Mouse (Mus musculus) regulatory T cell (primary cell): Measurements from ENCODE around the gene Pelo.

Experiments
- in situ Hi-C: fragments of 300-600 bp; cut with MboI, MseI; formaldehyde crosslinking; loops from one replicate; pipeline ENCODE4 v1.15.1; 2025; ENCODE audit warnings: high pct_unique_total_duplicates

The Pelo gene

GRCm38 (mm10) chr13:115096965-115097364 lies 7.0 kb upstream of the Pelo start:
- in situ Hi-C loops: loop anchor here (10.0 kb wide), 1 partner anchor 252 kb away; no protein-coding TSS in a partner anchor

DNA sequence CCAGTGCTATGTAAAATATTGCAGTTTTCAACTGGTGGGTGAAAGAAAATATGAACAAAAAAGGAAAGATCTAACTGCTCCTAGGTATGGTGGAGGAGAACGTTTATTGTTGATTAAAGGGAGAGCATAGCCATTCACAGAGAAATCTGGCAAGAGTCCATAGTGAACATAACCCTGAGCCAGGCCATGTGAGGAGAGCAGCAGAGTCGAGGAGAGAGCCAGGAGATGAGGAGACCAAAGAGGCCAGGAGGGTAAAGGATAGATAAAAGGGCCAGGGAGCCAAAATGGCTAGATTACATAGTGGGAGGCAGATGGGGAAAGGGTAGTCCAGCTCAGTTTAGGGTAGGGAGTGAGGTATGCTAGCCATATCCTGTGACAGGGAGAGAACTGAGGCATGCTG lies 6.2 kb upstream of the Pelo start:
- in situ Hi-C loops: loop anchor here (10.0 kb wide), 1 partner anchor 251 kb away; no protein-coding TSS in a partner anchor

DNA sequence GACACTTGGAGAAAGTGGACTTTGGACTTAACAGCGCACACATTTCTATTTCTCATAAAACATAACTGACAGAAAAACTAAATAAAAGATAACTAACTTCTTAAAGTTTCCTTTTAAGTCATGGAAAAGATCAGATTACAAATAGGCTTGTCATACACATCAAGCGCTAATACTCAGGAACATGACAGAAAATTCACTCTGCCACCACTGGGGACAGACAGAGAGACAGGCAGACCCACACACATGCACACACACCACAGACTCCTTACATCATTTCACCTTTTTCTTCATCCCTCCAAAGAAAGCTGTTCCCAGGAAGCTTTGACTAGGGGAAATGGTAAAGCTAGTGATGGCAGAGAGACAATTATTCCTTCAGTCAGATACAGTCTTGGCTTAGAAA lies 5.4 kb upstream of the Pelo start:
- in situ Hi-C loops: loop anchor here (10.0 kb wide), 1 partner anchor 251 kb away; no protein-coding TSS in a partner anchor

GRCm38 (mm10) chr13:115091511-115091910 lies 1.5 kb upstream of the Pelo start:
- in situ Hi-C loops: loop anchor here (10.0 kb wide), 1 partner anchor 247 kb away; no protein-coding TSS in a partner anchor

DNA sequence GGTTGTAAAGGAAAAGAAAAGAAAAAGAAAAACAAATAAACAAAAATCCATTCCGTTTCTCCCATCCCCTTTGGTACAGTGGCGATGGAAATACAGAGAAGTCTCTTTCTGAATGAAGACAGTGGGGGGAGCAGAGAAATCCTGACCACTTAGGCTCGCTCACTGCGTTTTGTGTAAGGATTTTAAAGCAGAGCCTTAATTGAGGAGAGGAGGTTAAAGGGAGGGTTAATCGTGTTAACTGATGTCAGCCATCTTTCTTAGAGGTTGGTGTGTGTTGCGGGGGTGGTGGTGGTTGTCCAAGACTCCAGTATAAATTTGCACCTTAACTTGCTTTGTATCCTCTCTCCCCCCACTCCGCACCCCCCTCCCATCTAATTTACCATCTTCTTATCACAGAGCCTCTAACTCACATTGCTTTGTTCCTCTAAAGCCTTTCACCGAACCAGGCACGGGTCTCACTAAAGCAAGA lies 1.0 kb upstream of the Pelo start:
- in situ Hi-C loops: loop anchor here (10.0 kb wide), 1 partner anchor 246 kb away; no protein-coding TSS in a partner anchor

GRCm38 (mm10) chr13:115089395-115090025 lies 476 bp downstream of the Pelo start:
- in situ Hi-C loops: loop anchor here (10.0 kb wide), 1 partner anchor 245 kb away; no protein-coding TSS in a partner anchor

DNA sequence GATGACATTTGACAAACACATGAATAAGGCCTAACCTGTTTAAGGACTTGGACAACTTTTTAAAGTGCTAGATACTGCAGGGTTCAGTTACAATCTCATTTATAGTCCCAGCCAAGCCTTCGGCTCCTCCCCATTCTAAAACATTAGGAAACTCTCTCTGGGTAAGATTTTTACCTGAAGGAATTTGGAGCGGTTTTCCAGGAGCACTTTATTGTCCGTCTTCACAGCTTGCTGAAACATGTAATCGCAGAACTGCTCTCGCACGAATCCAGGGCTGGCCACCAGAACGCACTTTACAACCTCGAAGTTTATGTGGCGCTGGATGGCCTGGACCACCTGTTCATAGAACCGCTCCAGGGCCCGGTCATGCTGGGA lies 979 bp downstream of the Pelo start:
- in situ Hi-C loops: no loop called here

DNA sequence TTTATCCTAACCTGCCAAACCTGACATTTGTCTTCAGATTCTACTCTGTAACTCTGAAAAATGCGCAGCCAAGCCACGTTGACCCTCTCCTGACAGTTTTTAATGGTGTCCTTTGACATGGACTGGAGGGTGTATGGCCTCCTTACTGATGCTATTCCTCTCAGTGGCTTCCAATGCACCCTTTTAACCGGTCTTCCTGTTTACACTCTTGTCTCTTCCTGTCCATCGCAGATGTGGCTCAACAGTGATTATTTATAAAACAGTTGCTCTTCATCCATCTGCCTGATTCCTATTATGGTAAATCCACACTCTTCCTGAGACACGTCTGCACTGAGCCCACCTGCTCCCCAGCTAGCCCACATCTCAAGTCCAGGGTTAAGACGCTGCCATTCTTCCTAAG lies 4.0 kb downstream of the Pelo start:
- in situ Hi-C loops: no loop called here

DNA sequence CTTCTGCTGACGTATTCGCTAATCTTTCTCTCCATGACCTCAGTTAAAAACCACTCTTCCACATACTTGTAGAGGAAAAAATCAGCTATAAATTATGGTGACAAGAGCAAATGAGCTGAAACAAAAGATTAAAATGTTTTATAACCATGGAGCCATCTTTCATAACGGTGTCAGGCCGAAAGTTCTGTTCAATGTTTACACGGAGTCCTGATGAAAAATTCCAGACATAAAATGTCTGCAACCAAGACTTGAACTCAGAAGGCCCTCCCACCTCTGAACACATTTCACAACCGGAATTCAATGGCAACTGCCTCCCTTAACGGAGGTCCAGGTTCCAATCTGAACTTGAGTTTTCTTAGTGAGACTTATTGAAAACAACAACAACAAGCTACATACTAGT lies 7.6 kb downstream of the Pelo start:
- in situ Hi-C loops: no loop called here

DNA sequence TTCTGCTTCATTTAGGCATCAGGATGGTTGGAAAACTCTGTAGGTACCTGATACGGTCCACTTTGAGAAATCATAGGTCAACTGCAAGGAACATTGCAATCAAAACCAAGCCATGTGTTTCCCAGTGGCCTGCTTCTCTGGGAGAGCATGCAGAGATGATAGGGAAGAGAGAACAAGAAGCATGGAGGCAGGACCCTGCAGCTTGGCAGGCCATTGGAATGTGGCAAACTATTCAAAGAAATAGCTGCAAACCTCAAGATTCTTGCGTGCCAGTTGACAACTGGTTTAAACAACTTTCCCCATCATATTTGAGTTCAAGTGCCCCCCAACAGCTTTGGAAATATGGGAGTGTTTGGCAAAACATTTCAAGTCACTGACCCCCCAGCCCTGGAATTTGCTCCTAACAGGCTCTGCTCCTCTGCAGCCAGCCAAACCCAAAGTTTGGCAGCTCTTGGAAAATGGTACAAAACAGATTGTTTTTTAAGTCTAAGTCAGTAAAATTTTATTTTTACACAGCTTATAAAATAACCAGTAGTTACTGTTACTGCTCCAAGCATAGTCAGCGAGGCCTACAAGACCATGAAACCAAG lies 9.9 kb downstream of the Pelo start:
- in situ Hi-C loops: no loop called here

GRCm38 (mm10) chr13:115078997-115079685 lies 10.8 kb downstream of the Pelo start:
- in situ Hi-C loops: no loop called here

DNA sequence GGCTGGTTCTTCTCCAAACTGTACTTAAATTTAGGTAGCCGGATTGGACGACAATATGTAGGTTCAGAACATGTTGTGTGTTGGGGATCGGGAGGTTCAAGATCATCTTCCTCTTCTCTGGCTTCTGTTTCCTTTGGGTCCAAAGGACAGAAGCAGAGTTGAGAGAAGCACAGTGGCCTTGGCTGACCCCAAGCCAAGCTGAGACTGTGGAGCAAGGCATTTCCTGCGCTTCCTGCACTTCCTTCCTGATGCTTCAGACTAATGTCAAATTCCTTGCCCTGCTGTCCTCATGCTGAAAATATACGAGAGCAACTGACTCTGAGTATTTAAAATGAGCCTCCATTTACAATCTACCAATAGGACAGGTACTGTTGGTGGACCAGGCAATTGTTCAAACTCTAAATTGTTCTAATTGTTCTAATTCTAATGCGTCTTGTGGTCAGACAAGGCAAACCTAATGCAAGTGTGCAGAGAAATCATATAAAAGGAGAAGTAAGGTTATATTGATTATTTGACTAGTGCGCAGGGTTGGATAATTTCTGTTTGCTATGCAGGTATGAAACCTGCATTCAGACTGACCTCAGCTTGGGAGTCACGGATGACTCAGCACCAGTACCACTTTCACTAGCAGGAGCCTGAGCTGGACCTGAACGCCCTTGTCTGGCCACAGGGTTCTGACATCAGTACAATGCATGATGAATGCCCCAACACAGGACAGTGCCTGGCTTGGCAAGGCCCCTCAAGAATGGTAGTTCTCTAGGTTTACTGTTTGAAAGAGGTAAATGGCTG lies 12.4 kb downstream of the Pelo start:
- in situ Hi-C loops: no loop called here

DNA sequence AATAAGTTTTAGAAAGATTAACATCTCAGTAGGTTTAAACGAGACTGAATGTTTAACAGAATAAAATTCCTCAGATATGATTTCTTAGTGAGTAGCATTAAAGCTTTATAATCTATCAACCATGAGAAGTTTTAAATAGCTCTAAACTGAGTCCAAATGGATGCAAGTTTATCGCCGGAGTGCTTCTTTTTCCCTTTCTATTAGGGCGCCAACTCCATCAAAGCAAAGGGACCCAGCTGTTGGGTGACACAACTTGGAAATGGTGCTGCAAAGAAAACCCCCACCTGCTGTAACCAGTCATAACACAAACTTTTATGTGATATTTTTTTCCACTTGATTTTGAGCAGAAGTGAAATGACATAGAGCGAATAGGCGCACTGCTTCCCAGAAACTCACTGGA lies 17.6 kb downstream of the Pelo start:
- in situ Hi-C loops: no loop called here

- in situ Hi-C loops: no loop called here
Measured at GRCm38 (mm10) chr13:115071431-115071830, 18.6 kb downstream of the Pelo start.

DNA sequence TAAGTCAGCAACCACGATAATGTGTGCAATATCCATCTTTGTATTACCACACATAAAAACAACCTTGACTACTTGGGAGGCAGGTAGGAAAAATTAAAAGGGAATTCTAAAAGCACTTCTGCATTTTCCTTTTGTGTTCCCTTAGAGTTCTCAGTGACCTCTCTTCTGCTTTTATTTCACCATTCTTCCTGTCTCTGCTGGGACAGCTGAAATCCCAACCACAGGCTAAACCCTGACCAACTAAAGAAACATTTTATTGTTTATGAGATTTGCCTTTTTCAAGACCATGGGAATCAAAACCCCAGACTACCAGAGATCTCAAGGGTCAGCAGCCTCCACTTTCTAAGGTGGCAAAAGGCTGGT lies 22.0 kb downstream of the Pelo start:
- in situ Hi-C loops: no loop called here

- in situ Hi-C loops: no loop called here
Measured at GRCm38 (mm10) chr13:115067324-115067967, 22.5 kb downstream of the Pelo start.

GRCm38 (mm10) chr13:115057555-115057954 lies 32.4 kb downstream of the Pelo start:
- in situ Hi-C loops: no loop called here

DNA sequence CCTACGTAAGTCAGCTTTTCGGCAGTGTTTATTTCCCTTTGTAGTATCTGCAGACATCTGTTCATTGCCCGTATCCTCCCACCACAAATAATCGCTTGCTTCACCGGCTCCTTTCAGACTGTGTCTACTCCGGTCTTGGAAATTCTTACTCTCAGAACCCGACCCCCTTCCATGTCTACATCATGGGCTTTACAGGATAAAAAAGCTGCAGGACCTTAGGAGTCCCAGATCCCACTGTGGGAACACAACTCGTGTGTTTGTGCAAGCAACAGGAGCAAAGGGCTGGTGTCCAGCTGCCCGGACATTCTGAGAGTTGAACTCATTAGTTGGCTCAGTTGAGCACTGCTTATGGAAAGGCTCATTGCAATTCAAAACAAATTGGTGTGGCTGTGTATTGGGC lies 35.2 kb downstream of the Pelo start:
- in situ Hi-C loops: no loop called here

GRCm38 (mm10) chr13:115052568-115052967 lies 37.4 kb downstream of the Pelo start:
- in situ Hi-C loops: no loop called here

DNA sequence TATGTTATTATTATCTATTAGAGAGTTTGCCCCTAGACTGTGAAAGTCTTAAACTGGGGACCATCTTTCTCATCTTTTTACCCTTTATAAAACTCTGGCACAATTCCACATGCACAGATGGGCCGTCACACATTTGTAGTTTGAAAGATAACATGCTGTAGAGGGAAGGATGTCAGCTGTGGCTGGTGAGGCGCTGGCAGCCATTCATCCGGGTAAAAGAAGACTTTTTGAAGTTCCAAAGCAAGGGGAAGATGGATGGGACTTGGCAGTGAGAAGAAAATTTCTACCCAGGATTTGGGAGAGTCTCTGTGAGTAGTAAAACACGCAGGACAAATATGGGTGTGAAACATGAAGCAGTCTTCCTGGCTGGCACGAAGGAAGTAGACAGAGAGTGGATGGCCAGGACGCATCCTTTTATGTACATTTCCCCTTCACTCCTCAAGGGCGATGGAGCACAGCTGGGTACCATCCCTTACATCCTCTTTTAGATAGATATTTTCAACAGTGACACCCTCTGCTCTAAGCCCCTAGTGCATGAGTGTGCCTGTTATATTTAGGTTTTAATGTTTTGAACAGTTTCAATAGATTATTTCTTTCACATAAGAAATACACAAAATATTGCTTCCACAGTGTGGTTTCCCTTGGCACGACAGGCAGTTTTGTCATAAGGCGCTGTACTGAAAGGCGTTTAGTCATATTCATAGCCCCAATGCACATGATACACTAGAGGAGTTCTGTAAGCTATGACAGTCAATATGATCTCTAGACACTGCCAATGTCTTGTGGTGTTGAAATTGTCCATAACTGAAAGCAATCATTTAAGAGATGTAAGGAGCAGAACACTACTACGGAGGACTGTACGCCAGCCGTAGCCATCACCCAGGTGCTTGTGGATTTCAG lies 39.1 kb downstream of the Pelo start:
- in situ Hi-C loops: no loop called here
